In genomic region chr15:62919264-62919663, GRCm38 (mm10) we compare ENCODE assay signal across 14 mouse cellular contexts.
DNase-seq lines count a peak whose midpoint lies in the region; ATAC-seq lines count a peak whose summit lies in the region.
"Had no signal": no experiment of that assay in that cellular context is flagged by ENCODE, and none has a peak within 500 bp of the region (broad histone marks: within the 10 kb centered on the region; RNA-seq: fewer than 3 reads in every experiment).

No protein-coding gene starts in this region.

- H3K27me3 ChIP-seq in heart, embryonic 15.5 days = no peaks in the 10 kb centered on the region
- H3K27me3 ChIP-seq: embryonic facial prominence, embryonic 15.5 days; kidney, embryonic 15.5 days; limb, embryonic 15.5 days had no signal

- peak overlapping the region; percentile 81 for H3K27ac ChIP-seq in heart, embryonic 15.5 days
- H3K27ac ChIP-seq: embryonic facial prominence, embryonic 15.5 days; hindbrain, embryonic 10.5 days; kidney, embryonic 15.5 days; limb, embryonic 15.5 days had no signal

- H3K9ac ChIP-seq in heart, embryonic 15.5 days = no peak overlapping the region
- H3K9ac ChIP-seq: embryonic facial prominence, embryonic 15.5 days; kidney, embryonic 15.5 days; limb, embryonic 15.5 days had no signal

- peak; percentile 78; the same call in 1 of the 2 replicates for ATAC-seq in heart, embryonic 15.5 days (replicated peaks; ENCODE audit: insufficient number of reproducible peaks, insufficient read depth, low FRiP score, low read depth)

- intact Hi-C loops in left cerebral cortex, postnatal 10 days (cut with DNase I) = no loop called here

- H3K9me3 ChIP-seq in heart, embryonic 15.5 days (replicated peaks) = no peaks in the 10 kb centered on the region
- H3K9me3 ChIP-seq: embryonic facial prominence, embryonic 15.5 days; hindbrain, embryonic 10.5 days; kidney, embryonic 15.5 days; limb, embryonic 15.5 days had no signal

- peak overlapping the region; percentile 32; the same call in 1 of the 2 replicates for H3K4me2 ChIP-seq in heart, embryonic 15.5 days
- H3K4me2 ChIP-seq: embryonic facial prominence, embryonic 15.5 days; kidney, embryonic 15.5 days; limb, embryonic 15.5 days had no signal

- 0 out of 2 replicates have a peak, but pooled peaks cover 11% of the 10 kb centered on the region for H3K4me1 ChIP-seq in heart, embryonic 15.5 days (replicated peaks)
- H3K4me1 ChIP-seq: embryonic facial prominence, embryonic 15.5 days; hindbrain, embryonic 10.5 days; kidney, embryonic 15.5 days; limb, embryonic 15.5 days had no signal

- H3K4me3 ChIP-seq in heart, embryonic 15.5 days = no peak overlapping the region
- H3K4me3 ChIP-seq: embryonic facial prominence, embryonic 15.5 days; hindbrain, embryonic 10.5 days; kidney, embryonic 15.5 days; limb, embryonic 15.5 days had no signal

- peak; percentile 21 for DNase-seq in left cerebral cortex, adult 11 months (ENCODE audit: low spot score)
- DNase-seq in left cerebral cortex, postnatal 10 days (ENCODE audit: extremely low spot score in 1 of 2, low spot score in 2 of 2) = no peak
- peak; percentile 72 for DNase-seq in brain, adult 2 months (ENCODE audit: low read depth, low spot score)
- DNase-seq in lung, postnatal 14 days = peak; percentile 5
- no peak for DNase-seq in retina, postnatal 1 day
- DNase-seq in kidney, adult 8-10 months = no peak
- DNase-seq in c-Kit-positive CD71-positive TER-119-positive erythroid progenitor cells, embryonic 14.5 days (ENCODE audit: low spot score) = no peak
- DNase-seq: cerebellum, adult 9-11 months; thymus, adult 18-20 months had no signal

- no peaks in the 10 kb centered on the region for H3K36me3 ChIP-seq in heart, embryonic 15.5 days
- H3K36me3 ChIP-seq: embryonic facial prominence, embryonic 15.5 days; hindbrain, embryonic 10.5 days; kidney, embryonic 15.5 days; limb, embryonic 15.5 days had no signal

Comparison
In these comparisons a context has a peak if more than half of its experiments do, and no peak if none do; other contexts are left out.
1. DNase-seq: peak in left cerebral cortex, adult 11 months (single experiment), brain, adult 2 months (single experiment) and lung, postnatal 14 days (single experiment); none in left cerebral cortex, postnatal 10 days (0 of 2), retina, postnatal 1 day (single experiment), kidney, adult 8-10 months (0 of 2) and c-Kit-positive CD71-positive TER-119-positive erythroid progenitor cells, embryonic 14.5 days (single experiment).